Mouse (Mus musculus) hindbrain, postnatal 0 days (tissue): Measurements from ENCODE around the gene Izumo4. TPM values are rescaled to one million over a fixed set of nuclear protein-coding genes. Genes with fewer than 3 reads are reported as not detected.
A peak's percentile ranks its signal among the peaks of the same experiment; 100 is the strongest.

Experiments
- ATAC-seq: fragments of 200-750 bp; cut with Nextera tagmentation; 2 replicates; pipeline ENCODE4 v1.8.0; 2017; ENCODE audit warnings: mild to moderate bottlenecking, moderate TSS enrichment, moderate library complexity
- DNase-seq: peaks from one replicate; pipeline ENCODE4 v3.0.0-alpha.2; 2015; ENCODE audit warnings: low spot score
- H3K27ac ChIP-seq: fragments of 300-500 bp; sonication (generic); 2 replicates; pipeline ENCODE4 v1.5.1; 2014; ENCODE audit warnings: mild to moderate bottlenecking
- H3K27me3 ChIP-seq: fragments of 300-500 bp; sonication (generic); 2 replicates; pipeline ENCODE4 v1.6.1; 2014; ENCODE audit warnings: low read length, mixed read lengths; ENCODE audit not compliant: insufficient read depth
- H3K36me3 ChIP-seq: fragments of 300-500 bp; sonication (generic); 2 replicates; pipeline ENCODE4 v1.6.1; 2014; ENCODE audit warnings: low read length, mixed read lengths; ENCODE audit not compliant: insufficient read depth
- H3K4me1 ChIP-seq: fragments of 300-500 bp; sonication (generic); 2 replicates; pipeline ENCODE4 v1.6.1; 2014; ENCODE audit warnings: antibody characterized with exemption, low read length, mixed read lengths; ENCODE audit not compliant: insufficient read depth
- H3K4me2 ChIP-seq: fragments of 300-500 bp; sonication (generic); 2 replicates; pipeline ENCODE4 v1.6.1; 2014; ENCODE audit warnings: low read depth, mild to moderate bottlenecking, low read length, moderate library complexity, mixed read lengths
- H3K4me3 ChIP-seq: fragments of 300-500 bp; sonication (generic); 2 replicates; pipeline ENCODE4 v1.5.1; 2014; ENCODE audit warnings: low read length
- H3K9ac ChIP-seq: fragments of 300-500 bp; sonication (generic); replicated peaks from 2 replicates; pipeline ENCODE4 v1.6.1; 2014; ENCODE audit warnings: mild to moderate bottlenecking, low read length, moderate library complexity, mixed read lengths
- H3K9me3 ChIP-seq: fragments of 300-500 bp; sonication (generic); 2 replicates; pipeline ENCODE4 v1.6.1; 2016; ENCODE audit warnings: low read length, mixed read lengths
- CTCF ChIP-seq: IDR thresholded peaks from 2 replicates; pipeline ENCODE4 v1.5.1; 2016; ENCODE audit warnings: antibody characterized with exemption, control low read depth, low read depth
- WGBS: fragments of 180-500 bp; shearing (Covaris S2); extraction: QIAGEN DNeasy Blood & Tissue Kit; methylation state at CpG from one replicate; pipeline ENCODE4 v1.1.7; 2014; 5-methylcytosine and 5-hydroxymethylcytosine counted together
- polyA plus RNA-seq: library from polyadenylated mRNA; unstranded; fragments of >200 nt; fragmentation: Nextera tagmentation; extraction: Ambion mirVana; gene quantifications from 2 replicates; pipeline ENCODE4 v1.2.1, GENCODE M21; 2015
- total RNA-seq: library from RNA; depleted of rRNA; stranded (reverse); fragments of >200 nt; gene quantifications from 2 replicates; pipeline ENCODE4 v1.2.3, GENCODE M21; 2014; rRNA removed

Gene Izumo4
- total and polyA plus RNA-seq, 2 experiments from 2014 or later: 31.1 to 46.7 TPM

DNA sequence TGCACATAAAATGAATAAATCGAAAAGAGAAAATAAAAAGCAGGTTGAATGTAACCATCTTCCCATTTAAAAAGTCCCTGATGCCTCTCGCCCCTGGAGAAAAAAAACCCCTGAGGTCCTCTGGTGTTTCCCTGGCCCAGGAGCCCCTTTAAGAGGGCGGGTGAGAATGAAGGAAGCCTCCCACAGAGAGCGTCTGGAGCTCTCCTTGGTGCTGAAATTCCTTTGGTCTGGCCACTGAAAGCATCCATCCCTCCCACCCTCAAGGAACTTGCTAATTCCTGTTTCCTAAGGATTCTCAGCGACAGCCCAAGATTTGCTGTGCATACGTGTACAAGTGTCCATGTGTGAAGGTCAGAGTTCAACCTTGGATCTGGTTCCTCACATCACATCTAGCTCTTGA, 46.6 kb downstream of the Izumo4 start:
- 15% methylated on average over 6 of the region's 6 CpGs for WGBS
- H3K4me2 ChIP-seq: no peak overlapping the region
- H3K36me3 ChIP-seq: no peaks in the 10 kb centered on the region
- no peak overlapping the region for H3K27ac ChIP-seq
- H3K4me1 ChIP-seq: 0 out of 2 replicates have a peak, but pooled peaks cover 3% of the 10 kb centered on the region
- DNase-seq (peak; percentile 67), ATAC-seq (no peak)
- no peak for TF ChIP-seq CTCF
- no peak overlapping the region for H3K9ac ChIP-seq
- H3K9me3 ChIP-seq: no peaks in the 10 kb centered on the region
- H3K27me3 ChIP-seq: no peaks in the 10 kb centered on the region
- H3K4me3 ChIP-seq: no peak overlapping the region

DNA sequence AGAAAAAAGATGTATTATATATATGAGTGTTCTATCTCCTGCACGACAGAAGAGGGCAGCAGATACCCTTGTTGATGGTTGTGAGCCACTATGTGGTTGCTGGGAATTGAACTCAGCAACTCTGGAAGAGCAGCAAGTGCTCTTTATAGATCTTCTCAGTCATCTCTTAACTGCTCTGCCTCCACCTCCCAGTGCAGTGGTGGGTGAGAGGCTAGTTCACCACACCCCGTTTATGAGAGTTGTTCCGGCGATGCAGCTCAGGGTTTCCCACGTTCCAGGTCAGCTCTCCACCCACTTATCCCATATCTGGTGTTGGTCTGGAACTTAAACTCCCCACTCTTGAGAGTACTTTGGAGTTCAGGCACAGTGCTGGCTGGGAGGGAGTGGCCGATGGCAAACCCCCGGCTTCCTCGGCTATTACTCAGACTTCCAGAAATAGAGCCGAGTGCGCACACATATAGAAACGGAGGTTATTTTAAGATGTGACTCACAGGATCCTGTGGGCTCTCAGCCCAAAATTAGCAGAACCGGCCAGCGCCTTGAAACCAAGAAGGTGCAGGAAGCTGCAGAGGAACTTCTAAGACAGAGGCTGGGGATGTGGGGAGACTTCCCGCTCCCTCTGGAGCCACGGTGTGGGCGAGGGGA, 49.3 kb downstream of the Izumo4 start:
- peak overlapping the region; percentile 46 for H3K4me2 ChIP-seq
- H3K4me1 ChIP-seq: peaks cover 7% of the 10 kb centered on the region; the same call in 1 of the 2 replicates
- no peak; the same call in 1 of the 2 replicates for TF ChIP-seq CTCF
- WGBS: 15% methylated on average over 16 of the region's 16 CpGs
- peak; percentile 20 for DNase-seq
- no peak for ATAC-seq
- H3K27me3 ChIP-seq: no peaks in the 10 kb centered on the region
- H3K36me3 ChIP-seq: no peaks in the 10 kb centered on the region
- no peak overlapping the region; the same call in 1 of the 2 replicates for H3K27ac ChIP-seq
- H3K9ac ChIP-seq: no peak overlapping the region
- H3K9me3 ChIP-seq: no peaks in the 10 kb centered on the region
- H3K4me3 ChIP-seq: peak overlapping the region; percentile 16; the same call in 1 of the 2 replicates

DNA sequence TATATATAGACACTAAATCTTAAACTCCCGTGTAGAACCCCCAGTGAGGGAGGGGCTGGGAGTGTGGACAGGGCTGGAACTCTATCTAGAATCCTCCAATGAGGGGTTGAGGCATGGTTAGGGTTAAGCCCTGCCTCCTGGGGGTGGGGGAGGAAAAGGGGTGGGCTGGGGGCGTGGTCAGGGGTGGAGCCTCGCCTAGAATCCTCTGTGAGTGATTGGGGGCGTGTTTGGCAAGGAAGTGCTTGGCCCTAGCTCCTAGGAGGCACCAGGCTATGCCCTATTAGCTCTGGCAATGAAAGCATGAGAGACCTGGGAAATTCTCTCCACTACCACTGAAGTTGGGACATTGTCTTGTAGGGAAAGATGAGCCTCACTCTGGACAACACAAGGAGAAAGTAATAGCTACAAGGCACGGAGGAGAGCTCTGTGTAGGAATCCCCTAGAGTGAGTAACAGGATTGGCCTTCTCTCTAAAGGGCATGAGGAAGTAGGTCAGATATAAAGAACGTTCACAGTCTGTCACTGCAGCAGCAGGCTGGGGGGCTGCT, 50.2 kb downstream of the Izumo4 start:
- no peak overlapping the region for H3K27ac ChIP-seq
- H3K4me1 ChIP-seq: peaks cover 15% of the 10 kb centered on the region; the same call in 1 of the 2 replicates
- TF ChIP-seq CTCF: no peak
- 3% methylated on average over 6 of the region's 6 CpGs for WGBS
- DNase-seq: peak; percentile 76
- no peaks in the 10 kb centered on the region for H3K9me3 ChIP-seq
- H3K9ac ChIP-seq: no peak overlapping the region
- peak; percentile 53; the same call in 1 of the 2 replicates for ATAC-seq
- H3K4me2 ChIP-seq: peak overlapping the region; percentile 46
- no peaks in the 10 kb centered on the region for H3K36me3 ChIP-seq
- peak overlapping the region; percentile 16; the same call in 1 of the 2 replicates for H3K4me3 ChIP-seq
- no peaks in the 10 kb centered on the region for H3K27me3 ChIP-seq

DNA sequence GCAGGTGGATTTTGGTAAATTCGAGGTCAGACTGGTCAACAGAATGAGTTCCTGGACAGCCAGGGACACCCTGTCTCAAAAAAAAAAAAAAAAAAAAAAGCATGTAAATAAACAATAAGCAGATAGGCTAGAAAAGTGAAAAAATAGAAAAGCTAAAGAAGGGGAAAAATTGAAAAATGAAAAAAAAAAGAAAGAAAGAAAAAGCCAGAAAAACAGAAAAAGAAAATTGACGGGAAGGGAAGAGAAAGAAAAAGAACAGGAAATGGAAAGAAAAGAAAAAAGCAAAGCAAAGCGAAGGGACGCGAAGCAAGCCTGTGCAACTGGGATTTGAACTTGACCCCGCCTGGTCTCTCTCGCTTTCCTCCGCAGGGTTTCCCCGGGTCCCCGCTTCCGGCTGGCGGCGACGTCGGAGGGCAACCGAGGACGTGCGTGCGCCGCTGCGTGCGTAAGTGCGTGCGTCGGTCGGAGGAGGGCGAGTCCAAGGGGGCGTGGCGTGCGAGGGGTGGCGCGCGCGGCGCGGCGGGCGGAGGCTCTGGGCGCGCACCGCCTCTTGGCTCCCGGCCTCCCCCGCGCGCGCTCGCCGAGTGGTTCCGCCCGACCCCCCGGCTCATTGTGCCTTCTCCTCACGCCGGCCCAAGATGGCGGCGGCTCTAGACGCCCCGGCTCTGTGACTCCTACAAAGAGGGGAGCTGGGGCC, 52.8 kb downstream of the Izumo4 start, which contains the start of gene Dot1l:
Dot1l (plus strand) TSS at position 613 of the 697 bp plus-strand sequence.
- peak; percentile 94 for ATAC-seq
- Histone ChIP-seq H3K9me3 (no peaks in the 10 kb centered on the region), H3K9ac (peak within 1 kb of the TSS; percentile 96), H3K36me3 (no peaks in the 10 kb centered on the region), H3K4me2 (peak within 1 kb of the TSS; percentile 92), H3K27me3 (no peaks in the 10 kb centered on the region), H3K4me1 (peaks cover 32% of the 10 kb centered on the region), H3K27ac (peak within 1 kb of the TSS; percentile 88), H3K4me3 (peak within 1 kb of the TSS; percentile 88)
- 2% methylated on average over 30 of the region's 57 CpGs for WGBS
- no peak for TF ChIP-seq CTCF
- peak; percentile 99 for DNase-seq

Other genes starting within 250 kb of the Izumo4 start
- 2.5 and 5.0 TPM in 2 replicates for gene Onecut3, start 207.3 kb upstream of the Izumo4 start, total RNA-seq
- 0.57 and 0.74 TPM in 2 replicates for gene Onecut3, start 207.3 kb upstream of the Izumo4 start, polyA plus RNA-seq
- gene Atp8b3, start 163.1 kb upstream of the Izumo4 start, total RNA-seq: 0.61 and 1.1 TPM in 2 replicates
- gene Atp8b3, start 163.1 kb upstream of the Izumo4 start, polyA plus RNA-seq: 0.96 and 1.2 TPM in 2 replicates
- gene Rexo1, start 140.6 kb upstream of the Izumo4 start, total RNA-seq: 47.2 and 51.0 TPM in 2 replicates
- 25.1 and 27.6 TPM in 2 replicates for gene Rexo1, start 140.6 kb upstream of the Izumo4 start, polyA plus RNA-seq
- 16.6 and 17.0 TPM in 2 replicates for gene Klf16, start 124.9 kb upstream of the Izumo4 start, total RNA-seq
- gene Klf16, start 124.9 kb upstream of the Izumo4 start, polyA plus RNA-seq: 8.2 and 8.6 TPM in 2 replicates
- gene Abhd17a, start 111.8 kb upstream of the Izumo4 start, total RNA-seq: 389 and 721 TPM in 2 replicates
- 159 and 171 TPM in 2 replicates for gene Abhd17a, start 111.8 kb upstream of the Izumo4 start, polyA plus RNA-seq
- gene Scamp4, start 99.3 kb upstream of the Izumo4 start, total RNA-seq: 39.5 and 43.2 TPM in 2 replicates
- gene Scamp4, start 99.3 kb upstream of the Izumo4 start, polyA plus RNA-seq: 68.3 and 69.1 TPM in 2 replicates
- 7.3 and 11.4 TPM in 2 replicates for gene Adat3, start 99.3 kb upstream of the Izumo4 start, total RNA-seq
- gene Adat3, start 99.3 kb upstream of the Izumo4 start, polyA plus RNA-seq: 3.6 and 4.0 TPM in 2 replicates
- gene Gm49322, start 96.2 kb upstream of the Izumo4 start, total RNA-seq: 0.54 and 2.2 TPM in 2 replicates
- gene Gm49322, start 96.2 kb upstream of the Izumo4 start, polyA plus RNA-seq: 1.1 TPM in 2 replicates
- 128 and 156 TPM in 2 replicates for gene Csnk1g2, start 79.3 kb upstream of the Izumo4 start, total RNA-seq
- gene Csnk1g2, start 79.3 kb upstream of the Izumo4 start, polyA plus RNA-seq: 94.3 and 95.5 TPM in 2 replicates
- gene Btbd2, start 45.1 kb upstream of the Izumo4 start, total RNA-seq: 209 and 213 TPM in 2 replicates
- gene Btbd2, start 45.1 kb upstream of the Izumo4 start, polyA plus RNA-seq: 81.9 and 82.8 TPM in 2 replicates
- gene Mknk2, start 24.1 kb upstream of the Izumo4 start, total RNA-seq: 84.5 and 95.4 TPM in 2 replicates
- gene Mknk2, start 24.1 kb upstream of the Izumo4 start, polyA plus RNA-seq: 38.2 and 40.5 TPM in 2 replicates
- 68.3 and 76.4 TPM in 2 replicates for gene Mob3a, start 207 bp upstream of the Izumo4 start, total RNA-seq
- gene Mob3a, start 207 bp upstream of the Izumo4 start, polyA plus RNA-seq: 37.2 and 38.8 TPM in 2 replicates
- 195 and 201 TPM in 2 replicates for gene Ap3d1, start 40.1 kb downstream of the Izumo4 start, total RNA-seq
- 99.2 and 99.7 TPM in 2 replicates for gene Ap3d1, start 40.1 kb downstream of the Izumo4 start, polyA plus RNA-seq
- gene Dot1l, start 53.0 kb downstream of the Izumo4 start, total RNA-seq: 27.2 and 27.7 TPM in 2 replicates
- 10.3 and 12.6 TPM in 2 replicates for gene Dot1l, start 53.0 kb downstream of the Izumo4 start, polyA plus RNA-seq
- 14.2 and 22.0 TPM in 2 replicates for gene Sf3a2, start 96.0 kb downstream of the Izumo4 start, total RNA-seq
- gene Sf3a2, start 96.0 kb downstream of the Izumo4 start, polyA plus RNA-seq: 48.7 and 53.2 TPM in 2 replicates
- 74.4 and 82.3 TPM in 2 replicates for gene Plekhj1, start 96.4 kb downstream of the Izumo4 start, total RNA-seq
- gene Plekhj1, start 96.4 kb downstream of the Izumo4 start, polyA plus RNA-seq: 99.4 and 103 TPM in 2 replicates
- gene Amh, start 103.1 kb downstream of the Izumo4 start, total RNA-seq: 0.47 and 2.6 TPM in 2 replicates
- 0.24 TPM in 1 of 2 replicates, not detected in the other for gene Amh, start 103.1 kb downstream of the Izumo4 start, polyA plus RNA-seq
- gene Jsrp1, start 111.3 kb downstream of the Izumo4 start, total RNA-seq: 0.22 TPM in 1 of 2 replicates, not detected in the other
- gene Jsrp1, start 111.3 kb downstream of the Izumo4 start, polyA plus RNA-seq: 1.4 and 1.6 TPM in 2 replicates
- 1,128 and 1,180 TPM in 2 replicates for gene Oaz1, start 124.5 kb downstream of the Izumo4 start, total RNA-seq
- gene Oaz1, start 124.5 kb downstream of the Izumo4 start, polyA plus RNA-seq: 1,097 and 1,185 TPM in 2 replicates
- gene Lingo3, start 141.9 kb downstream of the Izumo4 start, total RNA-seq: 66.9 and 70.3 TPM in 2 replicates
- 26.6 and 28.0 TPM in 2 replicates for gene Lingo3, start 141.9 kb downstream of the Izumo4 start, polyA plus RNA-seq
- 165 and 189 TPM in 2 replicates for gene Lsm7, start 153.0 kb downstream of the Izumo4 start, total RNA-seq
- 279 and 295 TPM in 2 replicates for gene Lsm7, start 153.0 kb downstream of the Izumo4 start, polyA plus RNA-seq
- gene Sppl2b, start 153.1 kb downstream of the Izumo4 start, total RNA-seq: 161 and 174 TPM in 2 replicates
- gene Sppl2b, start 153.1 kb downstream of the Izumo4 start, polyA plus RNA-seq: 76.0 and 76.2 TPM in 2 replicates
- 0.04 and 0.10 TPM in 2 replicates for gene Tmprss9, start 169.7 kb downstream of the Izumo4 start, total RNA-seq
- gene Tmprss9, start 169.7 kb downstream of the Izumo4 start, polyA plus RNA-seq: 0.14 and 0.26 TPM in 2 replicates
- 150 and 155 TPM in 2 replicates for gene Timm13, start 198.8 kb downstream of the Izumo4 start, total RNA-seq
- 366 and 369 TPM in 2 replicates for gene Timm13, start 198.8 kb downstream of the Izumo4 start, polyA plus RNA-seq
- 42.3 and 43.2 TPM in 2 replicates for gene Lmnb2, start 216.1 kb downstream of the Izumo4 start, total RNA-seq
- gene Lmnb2, start 216.1 kb downstream of the Izumo4 start, polyA plus RNA-seq: 24.8 and 25.6 TPM in 2 replicates
- gene Gadd45b, start 227.9 kb downstream of the Izumo4 start, total RNA-seq: 4.4 and 8.2 TPM in 2 replicates
- 7.5 and 8.6 TPM in 2 replicates for gene Gadd45b, start 227.9 kb downstream of the Izumo4 start, polyA plus RNA-seq